Mouse (Mus musculus) layer of hippocampus, postnatal 36 days (tissue): Measurements from ENCODE around the gene Foxn3. TPM values are rescaled to one million over a fixed set of nuclear protein-coding genes. Genes with fewer than 3 reads are reported as not detected.

Experiments used
- DNase-seq, 2 experiments: peaks; one replicate each; pipeline ENCODE4 v3.0.0; 2022
- total RNA-seq, 2 experiments: library from RNA; stranded (reverse); gene quantifications; 2 replicates each; pipeline ENCODE4 v1.2.3; 2021

The Foxn3 gene
- total RNA-seq, 2 experiments from 2014 or later: 53.7 to 55.2 TPM

DNA sequence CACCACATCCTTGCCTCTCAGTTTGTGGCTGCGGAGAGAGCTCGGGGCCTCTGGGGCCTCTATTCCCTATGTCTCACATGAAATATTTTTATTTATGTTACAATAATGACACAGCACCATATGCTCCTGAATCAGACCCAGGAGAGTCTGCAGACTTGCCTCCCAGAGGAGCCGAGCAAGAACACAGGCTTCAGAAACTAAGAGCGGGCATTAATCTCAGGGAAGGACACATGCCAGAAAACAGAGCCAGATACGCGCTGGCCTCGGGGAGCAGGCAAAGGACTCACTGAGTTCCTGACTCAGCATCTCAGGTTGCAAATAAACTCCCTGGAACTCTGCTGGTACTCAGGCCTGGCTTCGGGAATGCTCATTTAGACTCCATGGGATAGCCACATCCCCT is 403.3 kb downstream of the Foxn3 start:
- no peak for DNase-seq

DNA sequence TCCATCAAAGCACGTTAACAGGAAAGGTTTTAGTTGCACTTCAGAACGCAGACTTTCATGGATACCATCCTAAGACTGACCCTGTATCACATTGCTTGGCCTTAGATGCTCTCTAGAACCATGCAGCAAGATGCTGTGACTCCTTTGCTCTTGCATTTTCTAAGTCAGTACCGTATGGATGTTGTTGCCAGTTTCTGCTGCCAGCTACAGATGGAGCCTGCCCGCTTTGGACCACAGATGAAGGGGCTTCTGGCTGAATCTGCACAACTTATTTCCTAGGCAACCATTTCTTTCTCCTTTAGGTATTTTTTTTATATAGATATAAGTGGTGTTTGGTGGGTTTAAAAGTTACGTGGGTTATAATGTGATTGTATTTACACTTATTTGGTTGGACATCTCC is 407.5 kb downstream of the Foxn3 start:
- DNase-seq: no peak

DNA sequence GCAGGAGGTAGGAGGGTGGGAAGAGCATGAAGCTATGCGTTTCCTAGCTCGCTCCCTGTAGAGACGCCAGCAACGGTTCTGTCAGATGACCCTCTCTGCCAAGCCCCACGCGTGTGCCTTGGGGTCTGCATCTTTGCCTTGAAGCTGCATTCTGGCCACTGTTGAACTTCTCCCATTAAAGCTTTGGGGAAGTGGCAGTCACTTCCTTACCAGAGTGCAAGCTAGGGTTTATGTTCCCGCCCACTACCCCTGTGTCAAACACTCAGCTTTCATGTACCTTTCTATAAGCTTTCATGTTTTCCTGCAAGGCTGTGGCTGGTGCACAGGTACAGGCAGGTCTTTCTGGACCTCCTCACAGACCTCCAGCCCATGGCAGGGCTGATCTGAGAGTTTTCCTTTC is 409.2 kb downstream of the Foxn3 start:
- no peak for DNase-seq

DNA sequence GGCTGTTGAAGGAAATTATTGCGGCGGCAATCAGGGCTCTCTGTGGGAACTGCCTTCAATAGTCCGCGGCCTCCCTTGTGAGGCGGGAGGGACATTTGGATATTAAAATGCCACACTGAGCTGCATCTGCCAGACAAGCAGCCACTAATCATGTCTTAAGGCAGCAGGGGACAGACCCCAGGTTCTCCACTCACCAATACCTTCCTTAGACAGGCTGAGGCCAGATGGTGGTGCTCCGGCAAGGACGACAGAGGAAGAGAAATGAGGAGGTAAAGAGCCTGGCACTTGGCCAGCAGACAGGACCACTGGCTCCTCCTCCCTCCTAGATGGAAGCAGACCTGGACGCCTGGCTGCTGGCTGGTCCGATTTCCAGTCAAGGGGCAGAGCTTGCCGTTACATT is 409.7 kb downstream of the Foxn3 start:
- no peak for DNase-seq

DNA sequence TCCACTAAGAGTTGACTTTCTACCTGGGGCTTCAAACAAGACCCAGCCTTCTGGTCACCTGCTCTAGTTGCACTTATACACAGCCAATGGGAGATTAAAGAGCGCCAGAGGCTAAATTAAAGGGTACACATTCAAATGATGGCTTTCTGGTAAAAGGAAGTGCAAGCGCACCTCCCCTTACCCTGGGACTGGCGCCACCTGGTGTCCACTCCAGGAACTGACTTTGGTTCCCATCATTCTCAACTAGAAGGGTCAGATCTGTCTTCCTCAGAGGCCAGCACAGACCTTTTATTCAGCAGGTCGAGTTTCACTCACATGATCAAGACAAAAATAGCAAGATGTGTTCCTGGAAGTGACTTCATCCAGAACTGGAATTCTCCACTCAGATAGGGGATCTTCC is 413.3 kb downstream of the Foxn3 start:
- DNase-seq: no peak

DNA sequence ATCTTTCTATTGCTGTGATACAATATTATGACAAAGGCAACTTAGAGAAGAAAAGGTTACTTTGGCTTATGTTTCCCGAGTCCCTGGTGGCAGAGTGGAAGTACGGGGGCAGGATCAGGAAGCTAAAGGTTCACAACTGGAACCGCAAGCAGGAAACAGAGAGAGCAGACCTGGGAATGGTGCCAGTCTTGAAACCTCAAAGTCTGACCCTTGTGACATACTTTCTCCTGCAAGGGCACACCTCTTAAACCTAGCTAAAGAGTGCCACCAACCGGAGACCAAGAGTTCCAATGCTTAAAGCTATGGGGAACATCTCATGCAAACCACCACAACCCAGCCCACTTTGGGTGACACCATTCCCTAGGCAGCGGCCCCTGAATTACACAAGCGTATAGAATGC is 414.2 kb downstream of the Foxn3 start:
- DNase-seq: no peak
